Mouse (Mus musculus): Measurements from ENCODE around the gene Myl10.

Myl10 gene

GRCm38 (mm10) chr5:136706803-136707202 is 13.9 kb downstream of the Myl10 start:
- WGBS: 1% methylated on average over 9 of the region's 9 CpGs

- 88% methylated on average over 12 of the region's 12 CpGs for WGBS
Measured at GRCm38 (mm10) chr5:136708116-136708515, 15.2 kb downstream of the Myl10 start.

DNA sequence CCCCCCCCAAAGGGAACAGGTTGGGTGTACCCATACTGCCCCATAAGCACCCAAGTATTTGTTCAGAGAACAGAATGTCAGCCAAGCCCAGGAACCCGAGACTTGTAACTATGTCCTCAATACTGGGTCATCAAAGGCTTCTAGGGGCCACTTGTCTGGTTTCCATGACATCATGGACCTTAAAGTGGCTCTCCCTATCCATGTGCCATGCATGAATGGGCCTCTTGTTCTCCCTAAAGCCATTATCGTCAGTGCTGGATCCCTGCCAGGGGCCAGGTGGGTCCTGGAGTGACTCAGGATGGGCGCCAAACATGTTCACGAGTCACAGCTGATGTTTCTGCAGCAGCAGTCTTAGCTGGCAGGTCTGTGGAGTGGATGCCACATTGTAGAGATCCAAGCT is 17.8 kb downstream of the Myl10 start:
- 47% methylated on average over 4 of the region's 4 CpGs for WGBS

- 30% methylated on average over 32 of the region's 32 CpGs for WGBS
Measured at GRCm38 (mm10) chr5:136714232-136714875, 21.4 kb downstream of the Myl10 start.

GRCm38 (mm10) chr5:136714879-136715278 is 21.9 kb downstream of the Myl10 start:
- WGBS: 45% methylated on average over 11 of the region's 11 CpGs

- 74% methylated on average over 10 of the region's 10 CpGs for WGBS
Measured at GRCm38 (mm10) chr5:136716696-136717572, 24.0 kb downstream of the Myl10 start.

DNA sequence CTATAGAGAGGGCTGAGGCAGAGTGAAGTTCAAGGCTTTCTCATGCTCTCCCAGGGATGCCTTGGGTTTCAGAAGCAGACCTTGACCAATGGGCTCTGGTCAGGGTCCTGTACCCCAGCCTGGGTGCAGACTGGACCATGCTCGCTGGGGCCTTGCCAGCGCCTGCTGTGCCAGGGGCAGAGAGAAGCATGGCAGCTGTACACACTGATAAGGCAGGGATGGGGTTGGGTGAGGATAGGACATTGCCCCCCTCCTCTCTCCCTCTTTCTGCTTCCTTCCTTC is 24.6 kb downstream of the Myl10 start:
- WGBS: 90% methylated on average over 2 of the region's 2 CpGs

GRCm38 (mm10) chr5:136718656-136719055 is 25.7 kb downstream of the Myl10 start:
- 60% methylated on average over 8 of the region's 8 CpGs for WGBS

DNA sequence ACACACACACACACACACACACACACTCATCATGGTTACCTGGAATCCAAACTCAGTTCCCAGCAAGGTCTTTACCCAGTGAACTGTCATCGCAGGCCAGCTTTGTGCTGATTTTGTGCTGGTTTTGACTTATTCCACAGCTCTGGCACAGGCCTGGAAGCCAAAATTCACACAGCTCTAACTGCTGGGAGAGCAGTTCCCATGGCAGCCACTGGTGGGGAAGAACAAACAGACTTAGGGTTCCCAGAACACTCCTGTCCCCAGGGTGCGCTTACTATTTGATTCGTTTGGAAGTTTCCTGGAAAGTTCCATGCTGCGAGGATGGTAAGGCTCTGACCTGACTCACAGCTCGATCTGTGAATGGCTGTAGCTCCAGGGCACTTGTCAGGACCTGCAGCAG is 28.6 kb downstream of the Myl10 start:
- WGBS: 55% methylated on average over 5 of the region's 5 CpGs

DNA sequence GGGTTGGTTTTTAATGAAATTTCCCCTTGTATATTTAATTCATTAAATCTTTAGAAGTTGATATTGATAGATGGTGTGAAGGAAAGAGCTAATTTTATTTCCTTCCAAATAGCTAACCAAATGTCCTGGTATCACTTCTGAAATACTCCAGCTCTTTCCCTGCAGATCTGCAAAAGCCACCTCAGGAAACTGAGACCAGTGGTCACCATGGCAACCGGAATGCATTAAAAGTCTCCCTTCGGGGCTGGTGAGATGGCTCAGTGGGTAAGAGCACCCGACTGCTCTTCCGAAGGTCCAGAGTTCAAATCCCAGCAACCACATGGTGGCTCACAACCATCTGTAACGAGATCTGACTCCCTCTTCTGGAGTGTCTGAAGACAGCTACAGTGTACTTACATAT is 33.3 kb downstream of the Myl10 start:
- WGBS: 74% methylated on average over 5 of the region's 5 CpGs

DNA sequence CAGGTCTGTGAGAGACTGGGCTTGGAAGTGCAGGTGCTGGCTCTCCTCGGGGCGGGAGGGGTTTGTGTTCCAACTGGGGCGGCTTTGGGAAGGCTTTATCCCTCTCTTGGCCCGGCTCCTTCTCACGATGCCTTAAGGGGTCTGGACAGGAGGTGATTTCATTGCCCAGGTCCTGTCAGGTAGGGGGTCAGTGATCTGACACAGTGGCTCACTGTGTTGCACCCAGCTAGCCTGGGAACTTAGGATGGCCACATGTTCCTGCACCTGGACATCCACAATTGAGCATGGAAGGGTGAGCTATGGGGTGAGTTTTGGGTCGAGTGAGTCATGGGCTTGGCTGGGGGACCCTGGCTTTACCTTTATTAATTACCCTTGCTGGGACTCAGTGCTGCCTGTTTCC is 46.0 kb downstream of the Myl10 start:
- 55% methylated on average over 6 of the region's 6 CpGs for WGBS

DNA sequence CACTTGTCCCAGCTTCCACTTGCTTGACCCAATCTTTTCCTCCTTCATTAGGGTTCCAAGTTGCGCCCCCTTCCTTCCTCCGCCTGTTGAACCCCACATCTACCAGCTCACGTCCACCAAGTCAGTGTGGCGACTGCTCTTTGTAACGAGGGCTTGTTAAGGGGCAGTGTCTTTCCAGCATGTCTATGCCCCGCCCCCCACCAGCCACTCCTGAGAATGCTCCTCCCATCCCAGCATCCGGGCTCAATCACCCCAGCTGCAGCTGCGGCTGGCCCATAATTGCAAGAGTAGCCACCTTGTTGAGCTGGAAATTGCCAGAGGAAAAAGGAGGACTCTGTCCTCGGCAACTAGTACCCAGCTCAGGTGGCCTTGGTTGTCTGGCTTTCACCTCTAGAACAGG is 53.6 kb downstream of the Myl10 start:
- WGBS: 82% methylated on average over 9 of the region's 9 CpGs
